Comparison of ENCODE assay signal across 9 mouse cellular contexts in the genomic region with DNA sequence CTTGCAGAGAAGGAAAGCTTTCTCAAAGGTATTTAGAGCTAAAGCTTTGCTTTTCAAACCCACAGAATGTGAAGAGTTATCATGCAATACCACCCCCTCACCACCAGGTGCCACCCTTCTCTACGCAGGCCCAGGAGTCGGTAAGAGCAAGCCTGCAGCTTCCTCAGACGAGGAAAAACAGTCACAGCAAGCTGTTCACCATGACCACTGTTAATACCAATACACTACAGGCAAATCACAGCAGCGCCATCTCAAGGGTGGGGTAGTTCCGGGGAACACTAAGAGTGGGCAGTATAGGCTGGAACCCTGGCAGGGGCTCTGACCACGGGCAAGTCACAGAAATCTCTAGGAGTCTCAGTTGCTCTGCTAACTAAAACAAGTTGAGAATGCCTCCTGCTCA.
DNase-seq lines count a peak whose midpoint lies in the region; ATAC-seq and TF ChIP-seq lines count a peak whose summit lies in the region.
"Had no signal": no experiment of that assay in that cellular context is flagged by ENCODE, and none has a peak within 500 bp of the region (broad histone marks: within the 10 kb centered on the region; RNA-seq: fewer than 3 reads in every experiment).

No protein-coding gene starts in this region.

- peak; percentile 59 to 72 (median 66) for TF ChIP-seq CTCF in MEL (IDR thresholded peaks at IDR 0.05 in 2 of 3, conservative IDR thresholded peaks at IDR 0.05 in 1 of 3; ENCODE audit: control insufficient read depth in 1 of 3, insufficient read depth in 1 of 3, low read depth in 2 of 3, low read length in 3 of 3, poor library complexity in 1 of 3, severe bottlenecking in 1 of 3)

- 71% methylated on average over 6 of the region's 6 CpGs for WGBS in intestine, embryonic 14.5 days
- WGBS in intestine, embryonic 16.5 days = 71% methylated on average over 6 of the region's 6 CpGs

- peak; percentile 21 for TF ChIP-seq RAD21 in MEL (IDR thresholded peaks at IDR 0.05; ENCODE audit: low read depth, low read length)

- no peaks in the 10 kb centered on the region for H3K27me3 ChIP-seq in intestine, embryonic 14.5 days (replicated peaks; ENCODE audit: control insufficient read depth, insufficient read depth, low read length)
- no peaks in the 10 kb centered on the region for H3K27me3 ChIP-seq in intestine, embryonic 16.5 days (replicated peaks; ENCODE audit: control insufficient read depth, insufficient read depth, low read length)
- H3K27me3 ChIP-seq in MEL (ENCODE audit: control insufficient read depth in 1 of 2, insufficient read depth in 2 of 2, low read length in 2 of 2) = no peaks in the 10 kb centered on the region
- H3K27me3 ChIP-seq: embryonic facial prominence, embryonic 13.5 days had no signal

- no peaks in the 10 kb centered on the region for H3K4me1 ChIP-seq in intestine, embryonic 14.5 days (replicated peaks; ENCODE audit: control insufficient read depth, insufficient read depth, low read length)
- no peaks in the 10 kb centered on the region for H3K4me1 ChIP-seq in intestine, embryonic 16.5 days (ENCODE audit: control insufficient read depth, insufficient read depth, low read length)
- H3K4me1 ChIP-seq in MEL (ENCODE audit: control insufficient read depth in 1 of 2, insufficient read depth in 2 of 2, low read length in 2 of 2) = peaks cover 0 to 4% of the 10 kb centered on the region in 2 experiments; a peak in 1 of 4 replicates
- H3K4me1 ChIP-seq: embryonic facial prominence, embryonic 13.5 days had no signal

- no peak for TF ChIP-seq POLR2A in MEL (IDR thresholded peaks at IDR 0.05; ENCODE audit: control insufficient read depth in 1 of 2, insufficient read depth in 1 of 2, low read depth in 1 of 2, low read length in 2 of 2, poor library complexity in 1 of 2)

- no peak for ATAC-seq in intestine, embryonic 14.5 days (replicated peaks; ENCODE audit: low FRiP score, low TSS enrichment, low read depth)
- ATAC-seq in intestine, embryonic 16.5 days = no peak
- ATAC-seq in monocyte, adult 5-6 weeks (replicated peaks; ENCODE audit: insufficient number of reproducible peaks, low FRiP score, low TSS enrichment, poor library complexity, severe bottlenecking) = 0 out of 2 replicates have a peak, but pooled peaks have one; percentile 31

- intact Hi-C loops in heart, postnatal 14 days (cut with DNase I) = no loop called here
- intact Hi-C loops in left cerebral cortex, postnatal 25 days (cut with DNase I) = loop anchor here (2.0 kb wide), 1 partner anchor 42 kb away; no protein-coding TSS in a partner anchor

- H3K79me2 ChIP-seq in MEL (ENCODE audit: control insufficient read depth, insufficient read depth, low read length, poor library complexity) = no peaks in the 10 kb centered on the region

- TF ChIP-seq EP300 in MEL (IDR thresholded peaks at IDR 0.05; ENCODE audit: low read depth in 1 of 2, low read length in 2 of 2) = no peak

- H3K9me3 ChIP-seq in intestine, embryonic 14.5 days (ENCODE audit: control insufficient read depth, low read length) = no peaks in the 10 kb centered on the region
- no peaks in the 10 kb centered on the region for H3K9me3 ChIP-seq in intestine, embryonic 16.5 days (ENCODE audit: control insufficient read depth, low read length)
- H3K9me3 ChIP-seq in MEL (replicated peaks; ENCODE audit: insufficient read depth, low read length) = no peaks in the 10 kb centered on the region
- H3K9me3 ChIP-seq: embryonic facial prominence, embryonic 13.5 days had no signal

- peak; percentile 55 for DNase-seq in intestine, embryonic 14.5 days (ENCODE audit: low spot score)
- peak; percentile 52 for DNase-seq in MEL (ENCODE audit: low read depth, low spot score)
- peak; percentile 52 to 63 for DNase-seq in cerebellum, postnatal 14 days
- peak; percentile 57 to 61 for DNase-seq in heart, postnatal 14 days
- peak; percentile 42 to 50 for DNase-seq in left cerebral cortex, postnatal 25 days (ENCODE audit: low spot score in 2 of 2)
- DNase-seq in thymus, postnatal 0 days (ENCODE audit: low spot score) = peak; percentile 66

- H3K4me2 ChIP-seq in intestine, embryonic 14.5 days (ENCODE audit: low read length) = no peak overlapping the region
- H3K4me2 ChIP-seq in intestine, embryonic 16.5 days (ENCODE audit: low read depth, low read length) = no peak overlapping the region
- H3K4me2 ChIP-seq: embryonic facial prominence, embryonic 13.5 days had no signal

- H3K9ac ChIP-seq in intestine, embryonic 14.5 days (ENCODE audit: low read length) = no peak overlapping the region
- H3K9ac ChIP-seq in intestine, embryonic 16.5 days (ENCODE audit: low read depth, low read length) = no peak overlapping the region
- H3K9ac ChIP-seq in MEL (ENCODE audit: control insufficient read depth, low read depth, low read length, poor library complexity, severe bottlenecking) = no peak overlapping the region
- H3K9ac ChIP-seq: embryonic facial prominence, embryonic 13.5 days had no signal

- H3K36me3 ChIP-seq in intestine, embryonic 14.5 days (ENCODE audit: control insufficient read depth, insufficient read depth, low read length) = peaks cover 66% of the 10 kb centered on the region
- H3K36me3 ChIP-seq in intestine, embryonic 16.5 days (ENCODE audit: control insufficient read depth, insufficient read depth, low read length) = peaks cover 10% of the 10 kb centered on the region
- no peaks in the 10 kb centered on the region; a peak in 2 of 4 replicates for H3K36me3 ChIP-seq in MEL (ENCODE audit: control insufficient read depth in 1 of 2, insufficient read depth in 2 of 2, low read length in 2 of 2)

- no peak overlapping the region for H3K27ac ChIP-seq in intestine, embryonic 14.5 days (ENCODE audit: low read depth)
- no peak overlapping the region for H3K27ac ChIP-seq in intestine, embryonic 16.5 days (ENCODE audit: low read length)
- no peak overlapping the region for H3K27ac ChIP-seq in MEL (ENCODE audit: control insufficient read depth, low read depth, low read length)
- H3K27ac ChIP-seq: embryonic facial prominence, embryonic 13.5 days had no signal

- H3K4me3 ChIP-seq in intestine, embryonic 14.5 days (ENCODE audit: low read depth, low read length) = no peak overlapping the region
- H3K4me3 ChIP-seq in intestine, embryonic 16.5 days (ENCODE audit: low read length) = no peak overlapping the region
- no peak overlapping the region for H3K4me3 ChIP-seq in MEL (ENCODE audit: control insufficient read depth in 1 of 2, insufficient read depth in 1 of 2, low read depth in 2 of 2, low read length in 2 of 2)
- H3K4me3 ChIP-seq: embryonic facial prominence, embryonic 13.5 days had no signal

TF ChIP-seq in MEL, 35 proteins besides CTCF, POLR2A, EP300 and RAD21:
- TF ChIP-seq SMC3 (IDR thresholded peaks at IDR 0.05; ENCODE audit: low read depth, low read length) = peak; percentile 40
- no peak for TF ChIP-seq USF2 (IDR thresholded peaks at IDR 0.05; ENCODE audit: borderline replicate concordance in 1 of 2, insufficient read depth in 1 of 2, low read depth in 1 of 2, low read length in 2 of 2)
